Mouse (Mus musculus) CD4-positive, CD25-positive, alpha-beta regulatory T cell, adult 9 weeks (primary cell): ENCODE measurements around the gene Foxc1. TPM values are rescaled to one million over a fixed set of nuclear protein-coding genes. Genes with fewer than 3 reads are reported as not detected.

Experiments
- polyA plus RNA-seq: library from polyadenylated mRNA; unstranded; fragments of 100-300 nt; shearing (Covaris generic); gene quantifications from one replicate; pipeline ENCODE4 v1.2.1, GENCODE M21; 2017

Gene Foxc1
- not detected for polyA plus RNA-seq

GRCm38 (mm10) chr13:31806428-31806832, at the start of gene Foxc1:
Foxc1 (plus strand) TSS chr13:31806633.

Other genes with a start within 250 kb of the Foxc1 start
- gene A530084C06Rik, start 247.3 kb upstream of the Foxc1 start, polyA plus RNA-seq = not detected
- not detected for gene Foxf2, start 180.8 kb upstream of the Foxc1 start, polyA plus RNA-seq